Mouse (Mus musculus): ENCODE measurements around the gene Pold4.

Pold4 gene

DNA sequence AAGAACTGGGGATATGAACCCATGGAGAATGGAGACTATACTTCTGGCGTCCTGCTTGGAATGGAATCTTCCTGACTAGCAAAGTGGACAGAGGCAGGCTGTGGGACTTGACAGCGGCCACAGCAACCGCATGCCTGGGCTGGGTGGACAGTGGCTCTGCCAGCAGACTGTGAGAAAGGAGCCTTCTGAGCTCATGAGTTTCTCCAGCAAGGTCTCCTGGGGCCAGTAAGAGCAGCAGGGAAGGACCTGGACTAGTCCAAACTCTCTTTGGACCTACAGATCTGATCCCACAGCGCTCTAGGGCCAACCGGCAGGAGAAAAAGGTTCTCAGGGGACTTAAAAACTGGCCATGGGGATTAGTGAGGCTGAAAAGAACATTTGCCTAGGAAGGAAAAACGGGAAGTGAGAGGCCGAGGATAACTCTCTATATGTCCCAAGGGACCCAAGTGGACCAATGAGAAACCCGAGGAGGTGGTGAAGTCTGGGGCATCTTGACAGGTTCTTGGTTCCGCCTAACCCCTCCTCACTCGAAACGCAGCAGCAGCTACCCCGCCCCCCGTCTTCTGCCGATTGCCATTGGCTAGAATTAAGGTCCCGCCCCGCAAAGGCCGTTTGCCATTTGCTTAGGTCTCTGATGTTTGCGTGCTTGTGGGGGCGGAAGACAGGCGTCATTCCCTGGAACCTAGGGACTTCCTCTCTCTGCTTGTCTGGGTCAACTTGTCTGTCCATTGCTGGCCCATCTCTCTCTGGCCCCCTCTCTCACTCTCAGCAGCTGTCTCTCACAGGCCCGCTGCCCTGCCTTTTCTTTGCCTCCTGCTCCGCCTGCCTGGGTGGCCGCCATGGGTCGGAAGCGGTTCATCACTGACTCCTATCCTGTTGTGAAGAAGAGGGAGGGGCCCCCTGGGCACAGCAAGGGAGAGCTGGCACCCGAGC is at the start of gene Pold4:
Pold4 (plus strand) TSS at position 647 of the 933 bp plus-strand sequence.
- DNase-seq = peak; percentile 99

DNA sequence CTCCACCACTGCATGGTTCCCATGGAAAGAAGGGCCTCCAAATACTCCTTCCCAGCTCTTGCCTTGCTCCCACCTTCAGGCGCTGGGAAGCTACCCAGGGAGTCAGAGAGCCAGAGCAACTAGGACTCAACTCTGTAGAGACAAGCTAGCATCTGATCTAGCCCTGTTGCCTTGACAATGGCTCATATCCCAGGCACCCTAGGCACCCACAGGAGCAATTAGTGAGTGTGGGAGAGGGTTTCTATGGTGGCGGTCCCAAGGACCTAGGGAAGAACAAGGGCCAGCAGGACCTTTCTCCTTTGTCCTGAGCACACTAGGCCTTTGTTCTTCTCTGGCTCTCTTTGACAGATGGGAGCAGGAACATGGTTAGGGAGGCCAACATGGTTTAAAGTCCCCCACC is 48.0 kb upstream of the Pold4 start:
- DNase-seq = no peak

DNA sequence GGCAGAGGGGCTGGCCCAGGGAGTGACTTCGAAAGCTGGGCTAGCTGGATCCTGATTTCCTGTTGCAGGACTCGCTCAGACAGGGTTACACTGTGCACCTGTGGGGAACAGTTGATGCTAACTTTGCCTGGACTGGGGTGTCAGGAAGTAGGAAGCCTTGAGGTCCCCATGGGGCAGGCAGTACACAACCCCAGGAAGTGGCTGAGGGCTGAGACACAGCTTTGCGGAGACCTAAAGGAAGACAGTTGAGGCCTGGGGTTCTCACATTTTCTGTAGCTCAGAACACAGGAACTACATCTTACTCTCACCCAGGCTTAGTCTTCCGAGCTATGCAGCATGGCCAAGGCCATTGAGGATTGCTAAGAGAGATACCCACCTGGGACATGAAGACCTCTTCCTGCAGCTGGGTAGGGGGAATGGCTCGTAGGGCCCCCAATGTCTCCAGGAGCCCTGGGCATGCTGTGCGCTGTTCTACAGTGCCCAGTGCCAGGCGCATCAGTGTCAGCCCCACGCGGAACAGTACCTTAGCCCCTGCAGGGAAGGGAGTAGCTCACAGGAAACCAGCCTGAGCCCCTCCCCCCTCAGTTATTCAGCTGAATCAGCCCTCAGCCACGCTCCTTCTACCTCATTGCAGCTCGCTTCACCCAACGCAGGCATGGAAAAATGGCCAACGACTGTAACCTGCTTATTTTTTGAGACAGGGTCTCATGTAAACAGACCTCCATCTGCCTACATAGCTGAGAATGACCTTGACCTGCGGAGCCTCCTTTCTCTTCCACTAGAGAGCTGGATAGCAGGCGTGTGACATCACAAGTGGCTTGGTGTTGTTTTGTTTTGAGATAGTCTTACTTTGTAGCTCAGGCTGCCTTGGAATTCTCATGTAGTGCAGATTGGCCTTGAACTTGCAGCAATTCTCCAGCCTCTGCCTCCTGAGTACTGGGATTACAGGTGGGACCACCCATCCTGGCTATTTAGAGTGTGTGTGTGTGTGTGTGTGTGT is 46.4 kb upstream of the Pold4 start:
- no peak for DNase-seq

- DNase-seq = no peak
These were observed 44.4 kb upstream of the Pold4 start for GRCm38 (mm10) chr19:4187303-4187702.

DNA sequence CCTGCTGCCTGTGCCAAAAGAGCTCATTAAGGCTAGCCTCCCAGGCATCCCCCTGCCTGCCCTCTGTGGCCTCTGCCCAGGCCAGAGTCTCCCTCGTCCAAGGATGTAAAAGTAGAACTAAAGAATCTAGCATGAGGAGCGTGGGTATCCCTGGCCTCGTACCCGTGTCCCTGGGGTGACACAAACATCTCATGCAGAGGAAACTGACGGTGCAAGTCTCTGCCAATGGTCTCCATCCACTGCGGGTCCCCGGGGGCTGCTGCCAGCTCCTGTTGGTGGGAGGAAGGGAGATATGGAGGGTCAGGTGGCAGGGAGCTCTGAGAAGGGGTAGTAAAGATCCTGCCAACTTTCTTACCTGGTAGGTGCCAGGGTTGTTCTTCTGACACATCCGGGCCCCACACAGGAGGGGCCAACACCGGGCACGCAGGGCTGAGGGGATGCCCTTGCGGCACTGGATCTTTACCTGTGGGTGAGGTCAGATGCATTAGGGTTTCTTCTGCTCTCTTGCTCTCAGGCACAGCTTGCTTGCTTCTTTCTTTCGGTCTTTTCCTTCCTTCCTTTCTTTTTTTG is 42.6 kb upstream of the Pold4 start:
- no peak for DNase-seq

DNA sequence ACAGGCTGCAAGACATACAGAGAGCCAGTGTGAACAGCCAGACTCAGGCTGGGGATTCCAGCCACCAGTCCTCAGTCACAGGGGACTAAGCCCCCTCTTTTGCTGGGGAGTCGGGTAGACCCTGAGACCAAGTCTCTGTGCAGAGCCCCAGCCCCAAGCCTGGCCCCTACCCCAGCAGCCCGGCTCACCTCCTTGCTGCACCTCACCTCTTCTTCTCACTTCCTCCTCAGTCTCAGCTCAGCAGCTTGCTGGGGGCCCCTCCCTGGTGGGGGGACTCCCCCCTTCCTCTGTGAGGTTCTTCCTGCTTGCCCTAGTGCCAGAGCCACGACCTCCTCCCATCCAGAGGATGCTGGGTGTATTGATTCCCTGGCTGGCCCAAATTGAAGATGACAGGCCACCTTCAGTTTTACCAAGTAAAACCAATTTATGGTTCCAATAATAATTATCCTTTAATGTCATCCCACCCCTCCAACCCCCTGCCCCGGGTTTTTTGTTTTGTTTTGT is 40.8 kb upstream of the Pold4 start, which contains the start of gene Tbc1d10c:
Tbc1d10c (minus strand) TSS at position 454 of the 504 bp plus-strand sequence.
- peak; percentile 51 for DNase-seq

- DNase-seq = peak; percentile 99
These were observed 40.0 kb upstream of the Pold4 start, which contains the start of gene Ppp1ca for GRCm38 (mm10) chr19:4191528-4192250. Ppp1ca (plus strand) TSS chr19:4192065.

DNA sequence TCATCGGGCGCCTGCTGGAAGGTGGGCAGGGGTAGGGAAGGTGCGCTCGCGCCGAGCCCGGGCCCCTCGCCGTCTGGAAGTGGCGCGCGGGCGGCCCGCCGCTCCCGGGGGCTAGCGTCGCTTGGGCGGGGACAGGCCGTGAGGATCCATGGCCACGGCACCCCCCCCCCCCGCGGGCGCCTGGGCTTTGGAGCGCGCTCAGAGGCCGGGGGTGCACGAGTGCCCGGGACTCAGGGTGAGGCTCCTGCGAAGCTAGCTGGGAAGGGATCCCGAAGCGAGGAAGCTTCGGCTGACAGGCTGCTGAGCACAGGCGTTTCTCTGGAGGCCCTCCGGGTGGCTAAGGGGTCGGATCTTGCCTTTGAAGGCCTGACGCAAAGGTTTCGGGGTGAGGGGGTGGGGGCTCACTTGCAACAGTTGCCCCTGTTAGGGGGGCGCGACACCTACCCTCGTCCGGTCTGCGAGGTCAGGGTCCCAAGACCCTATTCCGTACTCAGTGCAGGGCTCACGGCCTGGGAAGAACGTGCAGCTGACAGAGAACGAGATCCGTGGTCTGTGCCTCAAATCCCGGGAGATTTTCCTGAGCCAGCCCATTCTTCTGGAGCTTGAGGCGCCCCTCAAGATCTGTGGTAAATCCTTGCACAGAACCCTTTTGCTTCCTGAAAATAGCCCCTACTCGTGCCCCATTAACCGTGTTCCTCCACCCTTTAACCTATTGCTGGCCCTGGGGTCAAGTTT is 39.3 kb upstream of the Pold4 start:
- DNase-seq = no peak

GRCm38 (mm10) chr19:4193129-4193528 is 38.6 kb upstream of the Pold4 start:
- no peak for DNase-seq

GRCm38 (mm10) chr19:4194021-4194724 is 37.5 kb upstream of the Pold4 start:
- no peak for DNase-seq

GRCm38 (mm10) chr19:4194776-4195650 is 36.7 kb upstream of the Pold4 start:
- no peak for DNase-seq

- DNase-seq = no peak
These were observed 35.7 kb upstream of the Pold4 start for GRCm38 (mm10) chr19:4196048-4196447.

GRCm38 (mm10) chr19:4196548-4196947 is 35.2 kb upstream of the Pold4 start:
- DNase-seq = no peak

DNA sequence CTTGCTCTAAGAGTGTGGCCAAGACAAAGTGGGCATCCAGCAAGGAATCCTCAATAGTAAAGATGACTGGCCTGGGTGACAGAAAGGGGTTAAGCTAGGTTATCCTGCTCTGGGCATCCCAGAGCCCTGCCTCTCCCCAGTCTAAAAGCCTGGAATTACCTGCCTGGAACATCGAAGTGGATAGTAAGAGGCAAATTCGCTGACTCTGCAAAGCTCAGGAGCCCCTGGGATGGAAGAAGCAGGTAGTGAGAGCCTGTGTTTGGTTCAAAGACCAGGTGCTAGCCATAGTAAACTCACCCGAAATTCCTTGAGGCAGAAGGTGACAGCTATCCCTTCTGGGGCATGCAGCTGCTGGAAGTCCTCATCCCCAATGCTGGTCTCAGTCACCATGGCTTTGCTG is 34.5 kb upstream of the Pold4 start:
- DNase-seq = no peak

GRCm38 (mm10) chr19:4201291-4201909 is 30.3 kb upstream of the Pold4 start, which contains the start of gene Rad9a:
Rad9a (minus strand) TSS chr19:4201662.
- peak; percentile 97 for DNase-seq

DNA sequence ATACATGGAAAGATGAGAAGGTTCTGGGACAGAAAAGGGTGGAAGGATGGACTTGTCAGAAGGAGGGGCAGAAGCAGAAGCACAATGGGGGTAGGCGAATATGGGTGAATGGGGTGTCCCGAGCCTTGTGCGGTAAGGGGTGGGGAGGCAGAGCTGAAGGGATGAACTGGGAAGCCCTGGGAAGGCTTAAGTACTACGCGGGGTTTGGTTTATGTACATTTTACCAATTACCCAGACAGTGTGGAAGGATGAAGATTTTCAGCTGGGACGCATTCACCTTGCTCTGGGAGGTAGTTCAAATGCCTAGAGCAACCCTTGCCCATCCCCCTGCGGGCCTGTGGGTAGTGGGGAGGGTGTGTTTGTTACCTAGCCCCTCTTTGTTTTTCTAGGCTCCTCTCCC is 29.6 kb upstream of the Pold4 start:
- no peak for DNase-seq

DNA sequence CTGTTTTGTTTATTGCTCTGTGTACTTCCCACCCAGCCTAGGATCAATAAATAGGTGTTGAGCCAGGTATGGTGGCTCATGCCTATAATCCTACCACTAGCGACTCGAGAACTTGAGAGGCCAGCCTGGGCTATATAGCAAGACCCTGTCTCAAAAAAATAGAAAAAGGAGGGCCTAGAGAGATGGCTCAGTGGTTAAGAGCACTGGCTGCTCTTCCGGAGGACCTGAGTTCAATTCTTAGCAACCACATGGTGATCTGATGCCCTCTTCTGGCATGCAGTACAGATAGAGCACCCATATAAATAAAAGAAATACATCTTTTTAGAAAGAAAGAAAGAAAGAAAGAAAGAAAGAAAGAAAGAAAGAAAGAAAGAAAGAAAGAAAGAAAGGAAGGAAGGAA is 28.6 kb upstream of the Pold4 start:
- no peak for DNase-seq

GRCm38 (mm10) chr19:4203604-4204326 is 27.9 kb upstream of the Pold4 start:
- no peak for DNase-seq
